Mouse (Mus musculus): ENCODE measurements around the gene Nr5a2.

Nr5a2 gene

GRCm38 (mm10) chr1:136960428-136961012 lies at the start of gene Nr5a2:
Gene Nr5a2 (minus strand): TSS chr1:136960448.
- no peak for DNase-seq

GRCm38 (mm10) chr1:137008726-137009239 lies 48.5 kb upstream of the Nr5a2 start:
- DNase-seq: no peak

GRCm38 (mm10) chr1:137003816-137004215 lies 43.6 kb upstream of the Nr5a2 start:
- no peak for DNase-seq

GRCm38 (mm10) chr1:137003144-137003543 lies 42.9 kb upstream of the Nr5a2 start:
- DNase-seq: no peak

GRCm38 (mm10) chr1:136991762-136992352 lies 31.6 kb upstream of the Nr5a2 start:
- no peak for DNase-seq

GRCm38 (mm10) chr1:136980253-136980893 lies 20.1 kb upstream of the Nr5a2 start:
- no peak for DNase-seq

GRCm38 (mm10) chr1:136977867-136978266 lies 17.6 kb upstream of the Nr5a2 start:
- no peak for DNase-seq

- DNase-seq: no peak
These were observed 13.8 kb upstream of the Nr5a2 start for GRCm38 (mm10) chr1:136974040-136974439.

GRCm38 (mm10) chr1:136973016-136973415 lies 12.8 kb upstream of the Nr5a2 start:
- DNase-seq: no peak

GRCm38 (mm10) chr1:136970995-136971394 lies 10.7 kb upstream of the Nr5a2 start:
- DNase-seq: no peak

GRCm38 (mm10) chr1:136966728-136967386 lies 6.6 kb upstream of the Nr5a2 start:
- DNase-seq: peak; percentile 15

- DNase-seq: no peak
These were observed 757 bp downstream of the Nr5a2 start for GRCm38 (mm10) chr1:136959491-136959890.

GRCm38 (mm10) chr1:136958666-136959065 lies 1.6 kb downstream of the Nr5a2 start:
- no peak for DNase-seq

GRCm38 (mm10) chr1:136958185-136958584 lies 2.1 kb downstream of the Nr5a2 start:
- DNase-seq: no peak

GRCm38 (mm10) chr1:136957696-136958095 lies 2.6 kb downstream of the Nr5a2 start:
- DNase-seq: no peak

- no peak for DNase-seq
These were observed 6.1 kb downstream of the Nr5a2 start for GRCm38 (mm10) chr1:136954108-136954494.

GRCm38 (mm10) chr1:136953444-136954107 lies 6.7 kb downstream of the Nr5a2 start:
- DNase-seq: no peak

GRCm38 (mm10) chr1:136952609-136953311 lies 7.5 kb downstream of the Nr5a2 start:
- DNase-seq: peak; percentile 11

- no peak for DNase-seq
These were observed 8.2 kb downstream of the Nr5a2 start for GRCm38 (mm10) chr1:136951946-136952531.

GRCm38 (mm10) chr1:136951155-136951650 lies 9.0 kb downstream of the Nr5a2 start:
- DNase-seq: no peak

GRCm38 (mm10) chr1:136949323-136949741 lies 10.9 kb downstream of the Nr5a2 start:
- DNase-seq: no peak
